ENCODE assay signal across 8 mouse cellular contexts in the genomic region with DNA sequence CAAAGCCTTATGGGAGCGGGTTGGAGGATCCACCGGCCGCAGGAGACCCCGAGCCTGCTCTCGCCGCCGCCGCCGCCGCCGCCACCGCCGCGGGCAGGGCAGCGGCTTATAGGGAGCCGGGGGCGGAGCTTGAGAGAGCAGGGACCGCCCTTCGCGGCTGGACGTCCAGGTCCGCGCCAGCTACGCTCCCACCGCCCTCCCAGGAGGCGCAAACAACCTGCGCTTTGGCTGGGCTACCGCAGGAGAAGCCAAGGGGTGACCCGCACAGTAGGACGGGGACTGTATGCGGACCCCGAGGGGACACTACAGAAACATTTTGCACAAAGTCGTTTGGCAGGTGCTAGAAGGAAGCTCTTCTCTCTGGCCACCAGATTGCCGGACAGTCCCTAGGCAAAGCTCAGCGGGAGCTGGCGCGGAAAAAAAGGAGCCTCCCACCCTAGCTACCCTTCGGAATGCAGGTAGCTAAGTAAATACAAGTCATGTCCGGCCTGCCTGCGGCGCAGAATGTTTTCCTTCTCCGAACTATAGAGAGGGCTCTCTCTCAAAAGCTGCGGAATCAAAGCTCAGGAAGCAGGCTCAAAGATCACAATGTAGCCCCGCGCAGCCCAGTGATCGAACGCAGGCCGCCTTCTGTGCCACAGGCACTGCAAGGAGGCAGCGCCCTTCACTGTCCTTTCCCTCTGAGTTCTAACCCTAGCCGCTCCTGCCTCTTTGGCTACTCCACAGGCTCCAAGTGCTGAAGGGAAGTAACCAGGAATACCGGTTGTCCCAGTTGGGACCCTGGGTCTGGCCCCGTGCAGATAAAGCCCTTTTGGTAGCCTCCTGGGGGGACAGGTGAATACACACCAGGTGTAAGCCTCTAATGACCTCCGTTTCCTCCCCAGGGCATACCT. TPM values are rescaled to one million over a fixed set of nuclear protein-coding genes. Genes with fewer than 3 reads are reported as not detected.
A peak's percentile ranks its signal among the peaks of the same experiment; 100 is the strongest.
DNase-seq lines count a peak whose midpoint lies in the region; ATAC-seq and TF ChIP-seq lines count a peak whose summit lies in the region.

No protein-coding gene starts in this region.

- H3K4me1 ChIP-seq in E14TG2a.4 (replicated peaks; ENCODE audit: low read depth, low read length) = peaks cover 18% of the 10 kb centered on the region
- H3K4me1 ChIP-seq in erythroblast, embryonic 14.5 days (ENCODE audit: control insufficient read depth) = peaks cover 44% of the 10 kb centered on the region
- H3K4me1 ChIP-seq in heart, embryonic 11.5 days (ENCODE audit: control insufficient read depth, insufficient read depth, low read length) = peaks cover 5% of the 10 kb centered on the region; the same call in 1 of the 2 replicates
- H3K4me1 ChIP-seq in kidney, postnatal 0 days (replicated peaks; ENCODE audit: insufficient read depth, low read length) = no peaks in the 10 kb centered on the region
- H3K4me1 ChIP-seq in liver, embryonic 13.5 days (replicated peaks) = peaks cover 42% of the 10 kb centered on the region
- peaks cover 6% of the 10 kb centered on the region for H3K4me1 ChIP-seq in neural tube, embryonic 12.5 days
- H3K4me1 ChIP-seq in stomach, postnatal 0 days (replicated peaks; ENCODE audit: control insufficient read depth, insufficient read depth) = no peaks in the 10 kb centered on the region

- no peaks in the 10 kb centered on the region for H3K36me3 ChIP-seq in E14TG2a.4 (ENCODE audit: insufficient read depth, low read length)
- peaks cover 37% of the 10 kb centered on the region for H3K36me3 ChIP-seq in erythroblast, embryonic 14.5 days (ENCODE audit: control insufficient read depth)
- no peaks in the 10 kb centered on the region for H3K36me3 ChIP-seq in heart, embryonic 11.5 days (ENCODE audit: control insufficient read depth, insufficient read depth, low read length)
- no peaks in the 10 kb centered on the region for H3K36me3 ChIP-seq in kidney, postnatal 0 days (ENCODE audit: insufficient read depth, low read length)
- peaks cover 15% of the 10 kb centered on the region for H3K36me3 ChIP-seq in liver, embryonic 13.5 days
- no peaks in the 10 kb centered on the region for H3K36me3 ChIP-seq in neural tube, embryonic 12.5 days
- H3K36me3 ChIP-seq in stomach, postnatal 0 days (ENCODE audit: control insufficient read depth, insufficient read depth, low read length) = no peaks in the 10 kb centered on the region

- peak overlapping the region; percentile 83 for H3K4me3 ChIP-seq in E14TG2a.4 (replicated peaks; ENCODE audit: low read length)
- H3K4me3 ChIP-seq in erythroblast, embryonic 14.5 days (replicated peaks) = peak overlapping the region; percentile 84
- H3K4me3 ChIP-seq in heart, embryonic 11.5 days (ENCODE audit: low read depth, low read length) = peak overlapping the region; percentile 55
- H3K4me3 ChIP-seq in kidney, postnatal 0 days (replicated peaks; ENCODE audit: low read depth, low read length) = peak overlapping the region; percentile 52
- H3K4me3 ChIP-seq in liver, embryonic 13.5 days (replicated peaks) = peak overlapping the region; percentile 86
- H3K4me3 ChIP-seq in neural tube, embryonic 12.5 days = peak overlapping the region; percentile 60
- H3K4me3 ChIP-seq in stomach, postnatal 0 days (ENCODE audit: low read depth, low read length) = peak overlapping the region; percentile 65

- peak overlapping the region; percentile 78 for H3K27ac ChIP-seq in heart, embryonic 11.5 days (ENCODE audit: low read depth, low read length)
- peak overlapping the region; percentile 76; the same call in 1 of the 2 replicates for H3K27ac ChIP-seq in kidney, postnatal 0 days
- peak overlapping the region; percentile 97 for H3K27ac ChIP-seq in liver, embryonic 13.5 days
- H3K27ac ChIP-seq in neural tube, embryonic 12.5 days = no peak overlapping the region
- peak overlapping the region; percentile 75 for H3K27ac ChIP-seq in stomach, postnatal 0 days (replicated peaks)

- no peak for TF ChIP-seq POLR2A in brain, embryonic 14.5 days (IDR thresholded peaks at IDR 0.05; ENCODE audit: borderline replicate concordance, extremely low read depth, insufficient read depth, insufficient read length, poor library complexity, severe bottlenecking)

- no peak for TF ChIP-seq EP300 in stomach, postnatal 0 days (optimal IDR thresholded peaks at IDR 0.05)

- H3K27me3 ChIP-seq in E14TG2a.4 (ENCODE audit: insufficient read depth, low read length) = peaks cover 23% of the 10 kb centered on the region
- H3K27me3 ChIP-seq in erythroblast, embryonic 14.5 days (ENCODE audit: control insufficient read depth) = no peaks in the 10 kb centered on the region
- H3K27me3 ChIP-seq in heart, embryonic 11.5 days (ENCODE audit: control insufficient read depth, insufficient read depth, low read length) = peaks cover 9% of the 10 kb centered on the region
- no peaks in the 10 kb centered on the region for H3K27me3 ChIP-seq in kidney, postnatal 0 days (ENCODE audit: insufficient read depth, low read length)
- no peaks in the 10 kb centered on the region for H3K27me3 ChIP-seq in liver, embryonic 13.5 days
- peaks cover 25% of the 10 kb centered on the region for H3K27me3 ChIP-seq in neural tube, embryonic 12.5 days (replicated peaks)
- no peaks in the 10 kb centered on the region for H3K27me3 ChIP-seq in stomach, postnatal 0 days (ENCODE audit: control insufficient read depth, insufficient read depth, low read length)

- peak overlapping the region; percentile 80 for H3K4me2 ChIP-seq in heart, embryonic 11.5 days
- peak overlapping the region; percentile 66 for H3K4me2 ChIP-seq in kidney, postnatal 0 days (ENCODE audit: low read length)
- peak overlapping the region; percentile 75 for H3K4me2 ChIP-seq in liver, embryonic 13.5 days
- peak overlapping the region; percentile 84 for H3K4me2 ChIP-seq in neural tube, embryonic 12.5 days (replicated peaks)
- H3K4me2 ChIP-seq in stomach, postnatal 0 days (replicated peaks; ENCODE audit: low read depth) = peak overlapping the region; percentile 86

- ATAC-seq in heart, embryonic 11.5 days (replicated peaks; ENCODE audit: insufficient number of reproducible peaks, low FRiP score, low TSS enrichment) = peak; percentile 92
- ATAC-seq in kidney, postnatal 0 days (replicated peaks; ENCODE audit: low FRiP score, low read depth) = peak; percentile 94
- ATAC-seq in liver, embryonic 13.5 days (ENCODE audit: low read depth) = peak; percentile 89
- peak; percentile 98 for ATAC-seq in neural tube, embryonic 12.5 days (ENCODE audit: low FRiP score, low read depth)
- ATAC-seq in stomach, postnatal 0 days (ENCODE audit: low FRiP score, low TSS enrichment) = peak; percentile 98

- peak; percentile 85 for DNase-seq in brain, embryonic 14.5 days (ENCODE audit: low read depth)
- peak; percentile 92 for DNase-seq in kidney, postnatal 0 days (ENCODE audit: low spot score)
- peak; percentile 84 for DNase-seq in liver, embryonic 13.5 days
- DNase-seq in stomach, postnatal 0 days (ENCODE audit: low spot score) = peak; percentile 91

- H3K9me3 ChIP-seq in E14TG2a.4 (ENCODE audit: low read length) = no peaks in the 10 kb centered on the region
- H3K9me3 ChIP-seq in erythroblast, embryonic 14.5 days (ENCODE audit: control insufficient read depth, low read length) = no peaks in the 10 kb centered on the region
- H3K9me3 ChIP-seq in heart, embryonic 11.5 days (replicated peaks; ENCODE audit: control insufficient read depth, low read length) = no peaks in the 10 kb centered on the region
- no peaks in the 10 kb centered on the region for H3K9me3 ChIP-seq in kidney, postnatal 0 days (replicated peaks; ENCODE audit: low read length)
- no peaks in the 10 kb centered on the region for H3K9me3 ChIP-seq in liver, embryonic 13.5 days (replicated peaks)
- no peaks in the 10 kb centered on the region for H3K9me3 ChIP-seq in neural tube, embryonic 12.5 days
- no peaks in the 10 kb centered on the region for H3K9me3 ChIP-seq in stomach, postnatal 0 days (ENCODE audit: control insufficient read depth, low read length)

- H3K9ac ChIP-seq in heart, embryonic 11.5 days (ENCODE audit: low read depth, low read length) = peak overlapping the region; percentile 70
- H3K9ac ChIP-seq in kidney, postnatal 0 days (ENCODE audit: low read depth, low read length) = peak overlapping the region; percentile 58
- peak overlapping the region; percentile 82 for H3K9ac ChIP-seq in liver, embryonic 13.5 days
- peak overlapping the region; percentile 53 for H3K9ac ChIP-seq in neural tube, embryonic 12.5 days
- H3K9ac ChIP-seq in stomach, postnatal 0 days (ENCODE audit: low read length) = peak overlapping the region; percentile 57

- under 1% methylated on average over 53 of the region's 53 CpGs for WGBS in heart, embryonic 11.5 days (ENCODE audit: insufficient replicate concordance)
- WGBS in kidney, postnatal 0 days = under 1% methylated on average over 49 of the region's 53 CpGs
- WGBS in liver, embryonic 13.5 days (ENCODE audit: insufficient replicate concordance) = under 1% methylated on average over 53 of the region's 53 CpGs
- under 1% methylated on average over 53 of the region's 53 CpGs for WGBS in neural tube, embryonic 12.5 days
- WGBS in stomach, postnatal 0 days = 1% methylated on average over 53 of the region's 53 CpGs

- no peak for TF ChIP-seq CTCF in E14TG2a.4 (conservative IDR thresholded peaks at IDR 0.05; ENCODE audit: low read length)
- no peak for TF ChIP-seq CTCF in brain, embryonic 14.5 days (IDR thresholded peaks at IDR 0.05; ENCODE audit: borderline replicate concordance, extremely low read depth, insufficient read depth, insufficient read length)
- TF ChIP-seq CTCF in kidney, postnatal 0 days (IDR thresholded peaks at IDR 0.05; ENCODE audit: low read depth) = no peak; the same call in 1 of the 2 replicates
- TF ChIP-seq CTCF in stomach, postnatal 0 days (IDR thresholded peaks at IDR 0.05; ENCODE audit: low read depth) = no peak

RNA-seq across cellular contexts. Expression of a gene that starts 0.6 kb away (rescaled TPM):
- 10.3 and 17.5 TPM in 2 replicates for polyA plus RNA-seq in brain, embryonic 14.5 days (2012; rRNA removed)
- polyA plus RNA-seq in erythroblast, embryonic 14.5 days (2012) = 0.36 and 0.51 TPM in 2 replicates
- 15.2 and 16.4 TPM in 2 replicates for polyA plus RNA-seq in heart, embryonic 11.5 days (2014; fragmentation: Nextera tagmentation; extraction: Ambion mirVana)
- polyA plus RNA-seq in kidney, postnatal 0 days (2015; fragmentation: Nextera tagmentation; extraction: Ambion mirVana) = 119 and 139 TPM in 2 replicates
- polyA plus RNA-seq in liver, embryonic 13.5 days (2015; fragmentation: Nextera tagmentation; extraction: Ambion mirVana) = 90.9 and 111 TPM in 2 replicates
- 24.2 and 24.3 TPM in 2 replicates for polyA plus RNA-seq in neural tube, embryonic 12.5 days (2016; fragmentation: Nextera tagmentation; extraction: Ambion mirVana)
- 54.2 and 65.5 TPM in 2 replicates for polyA plus RNA-seq in stomach, postnatal 0 days (2015; fragmentation: Nextera tagmentation; extraction: Ambion mirVana)

RNA-seq across cellular contexts. Expression of a gene that starts 35.7 kb away (rescaled TPM):
- polyA plus RNA-seq in brain, embryonic 14.5 days (2012; rRNA removed) = not detected in 2 replicates
- polyA plus RNA-seq in erythroblast, embryonic 14.5 days (2012) = not detected in 2 replicates
- not detected in 2 replicates for polyA plus RNA-seq in heart, embryonic 11.5 days (2014; fragmentation: Nextera tagmentation; extraction: Ambion mirVana)
- polyA plus RNA-seq in kidney, postnatal 0 days (2015; fragmentation: Nextera tagmentation; extraction: Ambion mirVana) = not detected in 2 replicates
- polyA plus RNA-seq in liver, embryonic 13.5 days (2015; fragmentation: Nextera tagmentation; extraction: Ambion mirVana) = not detected in 2 replicates
- not detected in 2 replicates for polyA plus RNA-seq in neural tube, embryonic 12.5 days (2016; fragmentation: Nextera tagmentation; extraction: Ambion mirVana)
- polyA plus RNA-seq in stomach, postnatal 0 days (2015; fragmentation: Nextera tagmentation; extraction: Ambion mirVana) = not detected in 2 replicates
